Mouse (Mus musculus): ENCODE data around the gene Hist1h2ad.

DNA sequence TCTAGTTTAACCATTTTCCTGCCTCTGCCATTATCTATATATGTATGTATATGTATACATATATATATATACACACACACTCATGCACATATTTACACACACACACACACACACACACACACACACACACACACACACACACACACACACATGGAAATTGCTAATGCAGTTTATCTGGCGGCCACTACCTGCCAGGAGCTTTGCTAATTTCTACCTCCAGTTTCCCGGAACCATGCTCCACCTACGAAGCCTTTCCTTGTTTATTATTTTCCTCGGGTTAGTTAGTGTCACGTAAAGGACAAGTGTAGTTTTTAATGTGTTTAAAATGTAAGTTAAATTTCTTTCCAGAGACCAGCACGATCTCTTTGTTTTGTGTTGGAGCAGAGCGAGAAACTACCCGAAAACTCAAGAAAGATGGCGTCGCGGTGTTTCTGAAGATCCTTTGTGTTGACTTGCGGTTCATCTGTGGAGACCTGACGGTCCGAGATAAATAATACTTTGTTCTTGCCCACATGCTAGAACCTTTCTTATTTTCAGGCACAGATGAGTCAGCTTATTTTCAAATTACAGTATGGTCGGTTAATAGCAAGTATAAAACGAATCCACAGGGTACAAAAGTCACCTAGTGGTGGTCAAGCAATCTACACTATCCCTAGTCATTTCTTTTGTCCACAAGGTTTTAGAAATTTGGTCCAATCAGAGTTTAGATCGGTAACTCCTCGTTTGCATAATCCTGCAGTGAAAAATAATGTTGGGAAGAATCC is 11.3 kb upstream of the Hist1h2ad start:
- TF ChIP-seq POLR2A (IDR thresholded peaks at IDR 0.05; ENCODE audit: low read depth, low read length) (no peak), CTCF (IDR thresholded peaks at IDR 0.05; ENCODE audit: extremely low read depth, insufficient read depth, insufficient read length, insufficient replicate concordance) (no peak)
